Mouse (Mus musculus): ENCODE measurements around the gene Pola1.

GRCm38 (mm10) chrX:93674432-93674831, 42.5 kb upstream of the Pola1 start:
- TF ChIP-seq CTCF (IDR thresholded peaks at IDR 0.05; ENCODE audit: control insufficient read depth, insufficient read depth, insufficient replicate concordance, low read depth, low read length) (no peak), POLR2A (IDR thresholded peaks at IDR 0.05; ENCODE audit: control insufficient read depth, low read depth, low read length) (no peak)

Data from testis, adult 2 months (tissue).